Comparison of ENCODE assay signal across 38 mouse cellular contexts in genomic region chr16:32407730-32408129, GRCm38 (mm10). TPM values are rescaled to one million over a fixed set of nuclear protein-coding genes. Genes with fewer than 3 reads are reported as not detected.
"Had no signal": no experiment of that assay in that cellular context is flagged by ENCODE, and none has a peak within 500 bp of the region (broad histone marks: within the 10 kb centered on the region; RNA-seq: fewer than 3 reads in every experiment).

No protein-coding gene starts in this region.

- H3K9me3 ChIP-seq: heart, embryonic 13.5 days; heart, embryonic 15.5 days; hindbrain, embryonic 13.5 days; hindbrain, embryonic 15.5 days; kidney, embryonic 15.5 days; limb, embryonic 10.5 days; limb, embryonic 12.5 days; liver, embryonic 13.5 days had no signal

- H3K27me3 ChIP-seq: heart, embryonic 13.5 days; heart, embryonic 15.5 days; hindbrain, embryonic 13.5 days; hindbrain, embryonic 15.5 days; kidney, embryonic 15.5 days; limb, embryonic 12.5 days; liver, embryonic 13.5 days had no signal

- H3K4me3 ChIP-seq: heart, embryonic 13.5 days; heart, embryonic 15.5 days; hindbrain, embryonic 13.5 days; hindbrain, embryonic 15.5 days; kidney, embryonic 15.5 days; left cerebral cortex, adult 2 months; limb, embryonic 10.5 days; limb, embryonic 12.5 days; liver, embryonic 13.5 days had no signal

- H3K4me1 ChIP-seq: heart, embryonic 13.5 days; heart, embryonic 15.5 days; hindbrain, embryonic 13.5 days; hindbrain, embryonic 15.5 days; kidney, embryonic 15.5 days; liver, embryonic 13.5 days had no signal

- H3K27ac ChIP-seq: heart, embryonic 13.5 days; heart, embryonic 15.5 days; hindbrain, embryonic 13.5 days; hindbrain, embryonic 15.5 days; hindbrain, postnatal 0 days; kidney, embryonic 15.5 days; kidney, postnatal 0 days; left cerebral cortex, adult 2 months; limb, embryonic 10.5 days; liver, embryonic 13.5 days had no signal

- DNase-seq: gastrocnemius, postnatal 14 days; gastrocnemius, postnatal 36 days; heart, adult 18-20 months; heart, postnatal 14 days; heart, postnatal 36 days; kidney, adult 11 months; kidney, adult 2 months; kidney, adult 9 months; kidney, postnatal 14 days; kidney, postnatal 36 days; layer of hippocampus, adult 9-11 months; liver; liver, embryonic 13.5 days had no signal

- H3K36me3 ChIP-seq: heart, embryonic 13.5 days; heart, embryonic 15.5 days; hindbrain, embryonic 13.5 days; hindbrain, embryonic 15.5 days; kidney, embryonic 15.5 days; limb, embryonic 10.5 days; limb, embryonic 12.5 days; liver, embryonic 13.5 days had no signal

- ATAC-seq: hindbrain, postnatal 0 days; intestine, embryonic 16.5 days had no signal

- H3K4me2 ChIP-seq: heart, embryonic 11.5 days; heart, embryonic 13.5 days; heart, embryonic 15.5 days; hindbrain, embryonic 13.5 days; hindbrain, embryonic 15.5 days; kidney, embryonic 15.5 days; limb, embryonic 12.5 days; liver, embryonic 11.5 days; liver, embryonic 13.5 days had no signal

- H3K9ac ChIP-seq: heart, embryonic 13.5 days; heart, embryonic 15.5 days; hindbrain, embryonic 13.5 days; hindbrain, embryonic 15.5 days; kidney, embryonic 15.5 days; limb, embryonic 12.5 days; liver, embryonic 13.5 days had no signal

RNA-seq across cellular contexts. Expression of gene Tm4sf19, which starts 7.4 kb away (rescaled TPM):
- total RNA-seq: gastrocnemius, adult 18-20 months; gastrocnemius, adult 8-10 months; gastrocnemius, postnatal 14 days; gastrocnemius, postnatal 36 days; heart, adult 18-20 months; heart, adult 8-10 months; heart, postnatal 14 days; heart, postnatal 36 days; hematopoietic stem cell, adult 5-6 weeks; hindbrain, postnatal 0 days; layer of hippocampus, adult 18-20 months; layer of hippocampus, adult 8-10 months; layer of hippocampus, postnatal 25 days; left cerebral cortex, adult 2 months; left cerebral cortex, postnatal 14 days; left cerebral cortex, postnatal 36 days had no signal
- polyA plus RNA-seq: heart, embryonic 11.5 days; heart, embryonic 15.5 days; heart, postnatal 0 days; hindbrain, embryonic 11.5 days; hindbrain, embryonic 13.5 days; hindbrain, embryonic 15.5 days; hindbrain, postnatal 0 days; intestine, embryonic 14.5 days; intestine, embryonic 16.5 days; kidney, embryonic 15.5 days; kidney, postnatal 0 days; limb, embryonic 10.5 days; limb, embryonic 12.5 days; liver, embryonic 11.5 days; liver, embryonic 13.5 days had no signal
